Mouse (Mus musculus) naive thymus-derived CD4-positive, alpha-beta T cell, adult 2 months (primary cell): ENCODE measurements around the gene St3gal6.
A peak's percentile ranks its signal among the peaks of the same experiment; 100 is the strongest.

Source experiments
- DNase-seq: peaks from one replicate; pipeline ENCODE4 v3.0.0-alpha.2; 2011; ENCODE audit warnings: low read depth

St3gal6 gene

GRCm38 (mm10) chr16:58521182-58521581 is 2.9 kb downstream of the St3gal6 start:
- no peak for DNase-seq

- DNase-seq = no peak
Measured at GRCm38 (mm10) chr16:58520457-58520856, 3.6 kb downstream of the St3gal6 start.

- DNase-seq = no peak
Measured at GRCm38 (mm10) chr16:58519650-58520073, 4.4 kb downstream of the St3gal6 start.

GRCm38 (mm10) chr16:58516960-58517798 is 6.9 kb downstream of the St3gal6 start:
- DNase-seq = no peak

GRCm38 (mm10) chr16:58516161-58516560 is 7.9 kb downstream of the St3gal6 start:
- no peak for DNase-seq

- DNase-seq = peak; percentile 79
Measured at GRCm38 (mm10) chr16:58514565-58514964, 9.5 kb downstream of the St3gal6 start.

- DNase-seq = no peak
Measured at GRCm38 (mm10) chr16:58513755-58514154, 10.3 kb downstream of the St3gal6 start.

GRCm38 (mm10) chr16:58512887-58513286 is 11.2 kb downstream of the St3gal6 start:
- DNase-seq = no peak

- DNase-seq = no peak
Measured at GRCm38 (mm10) chr16:58512181-58512761, 11.8 kb downstream of the St3gal6 start.

GRCm38 (mm10) chr16:58504945-58505344 is 19.1 kb downstream of the St3gal6 start:
- DNase-seq = no peak

- no peak for DNase-seq
Measured at GRCm38 (mm10) chr16:58502566-58502965, 21.5 kb downstream of the St3gal6 start.

- no peak for DNase-seq
Measured at GRCm38 (mm10) chr16:58501760-58502301, 22.2 kb downstream of the St3gal6 start.

- no peak for DNase-seq
Measured at GRCm38 (mm10) chr16:58499650-58500049, 24.4 kb downstream of the St3gal6 start.

- DNase-seq = no peak
Measured at GRCm38 (mm10) chr16:58499172-58499584, 24.9 kb downstream of the St3gal6 start.

GRCm38 (mm10) chr16:58497886-58498713 is 25.9 kb downstream of the St3gal6 start:
- peak; percentile 61 for DNase-seq

GRCm38 (mm10) chr16:58496791-58497190 is 27.3 kb downstream of the St3gal6 start:
- no peak for DNase-seq

GRCm38 (mm10) chr16:58487861-58488260 is 36.2 kb downstream of the St3gal6 start:
- DNase-seq = no peak

- DNase-seq = no peak
Measured at GRCm38 (mm10) chr16:58482296-58482695, 41.7 kb downstream of the St3gal6 start.

- no peak for DNase-seq
Measured at GRCm38 (mm10) chr16:58481906-58482270, 42.2 kb downstream of the St3gal6 start.

- DNase-seq = no peak
Measured at GRCm38 (mm10) chr16:58481219-58481905, 42.7 kb downstream of the St3gal6 start.

- no peak for DNase-seq
Measured at GRCm38 (mm10) chr16:58479898-58480448, 44.1 kb downstream of the St3gal6 start.
